Mouse (Mus musculus) olfactory bulb, adult 2 months (tissue): Measurements from ENCODE around the gene Iqcj. TPM values are rescaled to one million over a fixed set of nuclear protein-coding genes. Genes with fewer than 3 reads are reported as not detected.

Experiments used
- H3K27ac ChIP-seq: fragments of 200-500 bp; 2 replicates; pipeline ENCODE4 v1.5.1; 2012; ENCODE audit warnings: low read depth, low read length; ENCODE audit not compliant: insufficient read depth
- H3K4me1 ChIP-seq: fragments of 200-500 bp; 2 replicates; pipeline ENCODE4 v1.6.1; 2012; ENCODE audit warnings: low read length; ENCODE audit not compliant: control insufficient read depth, insufficient read depth
- H3K4me3 ChIP-seq: fragments of 200-500 bp; 2 replicates; pipeline ENCODE4 v1.5.1; 2012; ENCODE audit warnings: mild to moderate bottlenecking, low read depth, low read length, moderate library complexity; ENCODE audit not compliant: insufficient read depth
- CTCF ChIP-seq: fragments of 200-500 bp; IDR thresholded peaks from 2 replicates; pipeline ENCODE4 v1.5.1; 2012; ENCODE audit warnings: low read depth, mild to moderate bottlenecking, low read length, moderate library complexity; ENCODE audit not compliant: insufficient read depth
- POLR2A ChIP-seq: fragments of 200-500 bp; IDR thresholded peaks from 2 replicates; pipeline ENCODE4 v1.6.1; 2012; ENCODE audit warnings: mild to moderate bottlenecking, low read depth, low read length, moderate library complexity; ENCODE audit not compliant: insufficient read depth
- WGBS: fragments of 180-500 bp; shearing (Covaris S2); methylation state at CpG from one replicate; pipeline ENCODE4 v1.1.7; 2018; 5-methylcytosine and 5-hydroxymethylcytosine counted together
- polyA plus RNA-seq: library from polyadenylated mRNA; stranded (reverse); fragments of >200 nt; gene quantifications from 2 replicates; pipeline ENCODE4 v1.2.4, GENCODE M21; 2012; ENCODE audit warnings: low replicate concordance; ENCODE audit not compliant: missing spikeins, insufficient read depth, insufficient read length

Gene Iqcj
- polyA plus RNA-seq, 1 experiment, result not detected

GRCm38 (mm10) chr3:68101343-68101742 is 209.3 kb downstream of the Iqcj start:
- no peak overlapping the region for H3K27ac ChIP-seq
- WGBS, result 74% methylated on average over 4 of the region's 4 CpGs

DNA sequence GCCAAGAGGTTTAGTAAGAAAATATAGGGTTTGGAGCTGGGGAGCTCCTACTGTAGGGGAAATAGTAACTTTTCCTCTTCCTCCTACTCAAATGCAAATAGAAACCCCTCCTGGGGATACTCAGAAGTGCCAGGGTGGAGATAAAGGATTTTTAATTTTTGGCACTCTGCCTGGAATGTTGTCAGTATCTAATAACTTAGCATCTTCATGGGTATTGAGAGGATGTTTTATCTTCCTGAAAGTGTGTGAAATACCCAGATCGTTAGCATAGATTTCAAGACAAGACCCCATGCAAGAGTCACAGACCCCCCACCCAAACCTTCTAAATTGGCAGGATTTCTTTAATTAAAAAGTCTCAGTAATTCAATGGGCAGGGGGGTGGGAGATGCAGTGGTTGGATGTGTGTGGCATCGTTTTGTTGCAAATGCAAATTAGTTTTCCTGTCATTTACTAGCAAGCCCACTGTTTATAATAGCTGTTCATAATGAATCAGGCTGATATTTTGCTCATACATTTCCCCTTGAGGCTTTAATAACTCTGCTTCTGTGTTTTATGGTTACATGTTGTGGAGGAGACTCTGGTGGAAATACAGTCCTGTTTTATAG is 213.2 kb downstream of the Iqcj start:
- 38% methylated on average over 2 of the region's 2 CpGs for WGBS
- H3K27ac ChIP-seq, result no peak overlapping the region
- H3K4me3 ChIP-seq, result no peak overlapping the region
- TF ChIP-seq CTCF (no peak), POLR2A (no peak)
- no peaks in the 10 kb centered on the region for H3K4me1 ChIP-seq

More at GRCm38 (mm10) chr3:68101343-68101742, 209.3 kb downstream of the Iqcj start:
- TF ChIP-seq POLR2A (no peak), CTCF (no peak)
- Histone ChIP-seq H3K4me3 (no peak overlapping the region), H3K4me1 (no peaks in the 10 kb centered on the region)

Other genes starting within 250 kb of the Iqcj start
- not detected in 2 replicates for gene Iqschfp, start within 50 bp of the Iqcj start, polyA plus RNA-seq
- gene Schip1, start 172.6 kb downstream of the Iqcj start, polyA plus RNA-seq, result not detected in 2 replicates